Mouse (Mus musculus) ES-E14 (cell line): ENCODE measurements around the gene Glmp. TPM values are rescaled to one million over a fixed set of nuclear protein-coding genes. Genes with fewer than 3 reads are reported as not detected.

Source experiments
- DNase-seq: peaks from one replicate; pipeline ENCODE4 v3.0.0-alpha.2; 2013; ENCODE audit warnings: low read depth, low spot score
- H3K27ac ChIP-seq: 2 replicates; pipeline ENCODE4 v1.5.1; 2012; ENCODE audit warnings: low read depth, mild to moderate bottlenecking, low read length, moderate library complexity, mixed read lengths; ENCODE audit not compliant: poor library complexity, insufficient read depth, severe bottlenecking
- H3K36me3 ChIP-seq: 2 replicates; pipeline ENCODE4 v1.6.1; 2012; ENCODE audit warnings: mild to moderate bottlenecking, low read length, moderate library complexity, mixed read lengths; ENCODE audit not compliant: control insufficient read depth, poor library complexity, insufficient read depth, severe bottlenecking
- H3K4me1 ChIP-seq, 2 experiments: fragments of 150-350 bp in 1 of 2; sonication (generic) in 1 of 2; 2 replicates each; pipeline ENCODE4 v1.6.1; 2012; ENCODE audit warnings: low read length in 2 of 2, mild to moderate bottlenecking in 1 of 2, mixed read lengths in 1 of 2; ENCODE audit not compliant: control insufficient read depth in 2 of 2, insufficient read depth in 2 of 2, poor library complexity in 1 of 2
- H3K4me3 ChIP-seq, 2 experiments: fragments of 150-350 bp in 1 of 2; sonication (generic) in 1 of 2; 2 replicates each; pipeline ENCODE4 v1.5.1; 2012; ENCODE audit warnings: low read length in 2 of 2, low read depth in 1 of 2, mild to moderate bottlenecking in 1 of 2, mixed read lengths in 1 of 2; ENCODE audit not compliant: insufficient read depth in 1 of 2, poor library complexity in 1 of 2, severe bottlenecking in 1 of 2
- H3K9ac ChIP-seq: 2 replicates; pipeline ENCODE4 v1.6.1; 2012; ENCODE audit warnings: low read depth, mild to moderate bottlenecking, low read length, mixed read lengths; ENCODE audit not compliant: poor library complexity, insufficient read depth, severe bottlenecking
- H3K9me3 ChIP-seq: fragments of 150-350 bp; sonication (generic); 2 replicates; pipeline ENCODE4 v1.6.1; 2012; ENCODE audit warnings: low read depth, mild to moderate bottlenecking, low read length; ENCODE audit not compliant: control insufficient read depth, insufficient read depth
- CHD2 ChIP-seq: IDR thresholded peaks from 2 replicates; pipeline ENCODE4 v1.6.1; 2014; ENCODE audit warnings: mild to moderate bottlenecking, low read depth, low read length, inconsistent platforms
- HCFC1 ChIP-seq: IDR thresholded peaks from 2 replicates; pipeline ENCODE4 v1.6.1; 2012; ENCODE audit warnings: low read length, inconsistent platforms, borderline replicate concordance; ENCODE audit not compliant: insufficient read depth
- MAFK ChIP-seq: IDR thresholded peaks from 2 replicates; pipeline ENCODE4 v1.6.1; 2014; ENCODE audit warnings: mild to moderate bottlenecking, low read depth, low read length, inconsistent platforms; ENCODE audit not compliant: insufficient read depth
- ZC3H11A ChIP-seq: IDR thresholded peaks from 2 replicates; pipeline ENCODE4 v1.6.1; 2012; ENCODE audit warnings: low read depth, mild to moderate bottlenecking, inconsistent platforms, low read length, borderline replicate concordance
- ZNF384 ChIP-seq: IDR thresholded peaks from 2 replicates; pipeline ENCODE4 v1.6.1; 2012; ENCODE audit warnings: low read depth, low read length, inconsistent platforms
- in situ Hi-C, 2 experiments: fragments of 600-800 bp; cut with MboI; formaldehyde crosslinking; loops; one replicate each; pipeline ENCODE4 v1.15.1; 2025; ENCODE audit warnings: low sequenced_read_pairs in 2 of 2, inconsistent platforms in 1 of 2; ENCODE audit not compliant: unreplicated experiment in 2 of 2
- total RNA-seq: library from RNA; depleted of rRNA; stranded (reverse); fragments of 300-350 nt; gene quantifications from 2 replicates; pipeline ENCODE4 v1.2.3, GENCODE M21; 2012

The Glmp gene
- total RNA-seq, 1 experiment, result 147 TPM

DNA sequence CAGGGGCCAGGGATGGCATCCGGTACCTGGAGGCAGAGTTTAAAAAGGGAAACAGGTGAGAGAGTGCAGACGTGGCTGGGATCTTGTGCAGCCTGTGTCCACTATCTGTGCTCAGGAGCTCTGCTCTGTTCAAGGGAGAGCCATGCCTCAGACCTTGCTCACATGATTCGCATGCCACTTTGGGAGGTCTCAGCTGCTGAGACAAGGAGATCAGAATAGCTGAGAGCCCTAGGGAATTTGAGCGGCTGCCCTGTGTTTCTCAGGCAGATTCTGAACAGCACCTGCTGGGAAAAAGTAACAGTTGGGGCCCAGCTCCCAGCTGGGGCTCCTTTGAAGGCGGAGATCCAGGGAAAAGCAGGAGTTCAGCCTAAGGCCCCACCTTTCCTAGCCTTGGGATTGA, 34.8 kb downstream of the Glmp start:
- Histone ChIP-seq H3K4me3 (no peak overlapping the region), H3K9ac (no peak overlapping the region), H3K36me3 (peaks cover 76% of the 10 kb centered on the region), H3K4me1 (peaks cover 0 to 8% of the 10 kb centered on the region in 2 experiments; a peak in 1 of 4 replicates), H3K27ac (no peak overlapping the region), H3K9me3 (no peaks in the 10 kb centered on the region)
- in situ Hi-C loops, result no loop called here
- DNase-seq, result no peak
- no peak for TF ChIP-seq MAFK
- TF ChIP-seq ZC3H11A, result no peak
- no peak for TF ChIP-seq HCFC1

DNA sequence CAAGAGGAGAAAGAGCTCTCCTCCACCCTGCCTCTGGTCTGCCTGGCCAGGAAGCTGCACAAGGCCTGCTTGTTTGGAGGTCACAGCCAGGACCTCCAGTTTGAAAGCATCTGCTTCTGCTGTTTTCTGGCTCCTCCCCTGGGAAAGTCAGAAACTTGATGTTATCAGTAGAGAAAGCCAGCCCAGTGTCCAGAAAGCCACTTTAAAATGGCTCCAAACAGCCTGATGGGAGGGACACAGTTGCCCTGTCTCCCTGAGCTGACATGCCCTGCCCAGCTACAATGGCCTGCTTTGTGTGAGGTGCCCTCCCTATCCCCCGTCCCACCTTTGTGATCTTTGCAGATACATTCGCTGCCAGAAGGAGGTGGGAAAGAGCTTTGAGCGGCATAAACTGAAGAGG, 35.2 kb downstream of the Glmp start:
- TF ChIP-seq ZNF384 (no peak), ZC3H11A (no peak)
- in situ Hi-C loops, result no loop called here
- Histone ChIP-seq H3K4me3 (no peak overlapping the region), H3K9ac (no peak overlapping the region), H3K4me1 (peaks cover 0 to 12% of the 10 kb centered on the region in 2 experiments; a peak in 2 of 4 replicates), H3K27ac (no peak overlapping the region), H3K9me3 (no peaks in the 10 kb centered on the region), H3K36me3 (peaks cover 72% of the 10 kb centered on the region)
- DNase-seq, result no peak

DNA sequence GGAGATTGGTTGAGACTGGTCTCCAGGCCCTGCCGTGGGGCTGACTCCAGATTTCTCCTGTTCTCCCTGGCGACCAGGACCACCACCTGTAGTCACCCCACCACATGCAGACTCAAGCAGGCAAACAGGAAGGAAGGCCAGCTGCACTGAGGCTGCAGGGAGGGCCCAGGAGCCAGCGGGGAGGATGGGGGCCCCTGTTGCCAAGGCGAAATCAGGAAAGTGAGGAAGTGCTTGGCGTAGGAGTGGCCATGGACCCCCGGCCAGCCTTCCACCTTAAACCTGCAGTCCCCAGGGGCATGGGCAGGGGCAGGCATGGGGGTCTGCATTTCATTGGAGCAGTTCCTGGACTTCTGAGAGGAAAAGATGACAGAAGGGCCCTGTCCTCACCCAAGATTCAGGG, 36.3 kb downstream of the Glmp start:
- in situ Hi-C loops, result no loop called here
- Histone ChIP-seq H3K9me3 (no peaks in the 10 kb centered on the region), H3K27ac (no peak overlapping the region), H3K4me1 (peaks cover 0 to 17% of the 10 kb centered on the region in 2 experiments; a peak in 2 of 4 replicates), H3K36me3 (peaks cover 61% of the 10 kb centered on the region), H3K9ac (no peak overlapping the region), H3K4me3 (no peak overlapping the region)
- TF ChIP-seq HCFC1 (no peak), ZNF384 (no peak), MAFK (no peak), CHD2 (no peak), ZC3H11A (no peak)
- DNase-seq, result no peak

DNA sequence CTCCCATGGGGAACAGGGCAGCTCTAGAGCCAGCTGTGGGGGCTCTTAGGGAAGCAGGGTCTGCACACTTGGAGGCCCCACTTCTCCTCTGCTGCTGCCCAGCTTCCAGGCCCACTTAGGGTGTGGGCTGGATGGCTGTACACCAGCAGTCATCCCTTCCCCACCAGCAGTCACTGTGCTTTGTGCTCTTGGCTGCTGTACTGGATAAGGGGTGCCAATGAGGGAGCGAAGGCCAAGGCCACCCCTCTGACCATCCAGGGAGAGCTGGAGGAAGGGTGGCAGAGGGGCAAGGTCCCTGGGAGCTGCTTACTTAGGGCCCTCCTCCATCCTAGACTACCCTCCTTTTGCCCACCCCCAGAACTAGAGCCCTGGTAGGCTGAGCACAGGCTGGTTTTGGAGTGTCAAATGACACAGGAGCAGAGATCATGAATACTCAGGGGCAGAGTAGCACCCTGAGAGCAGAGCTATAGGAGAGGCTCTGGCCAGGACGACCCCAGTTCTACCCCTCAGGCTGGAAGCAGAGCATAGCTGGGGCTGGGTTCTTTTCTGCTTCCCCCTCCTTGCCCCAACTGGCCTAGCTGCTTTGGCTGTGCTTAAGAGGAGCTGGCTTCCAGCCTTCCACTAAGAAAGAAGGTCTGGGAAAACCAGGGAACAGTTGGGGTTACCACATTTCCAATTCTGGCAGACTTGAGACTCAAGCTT, 36.9 kb downstream of the Glmp start:
- Histone ChIP-seq H3K9ac (no peak overlapping the region), H3K4me1 (peaks cover 0 to 17% of the 10 kb centered on the region in 2 experiments; a peak in 2 of 4 replicates), H3K4me3 (no peak overlapping the region), H3K36me3 (peaks cover 55% of the 10 kb centered on the region), H3K9me3 (no peaks in the 10 kb centered on the region), H3K27ac (no peak overlapping the region)
- no peak for DNase-seq
- TF ChIP-seq CHD2, result no peak
- no peak for TF ChIP-seq MAFK
- no peak for TF ChIP-seq ZC3H11A
- TF ChIP-seq HCFC1, result no peak
- TF ChIP-seq ZNF384, result no peak
- in situ Hi-C loops, result no loop called here

DNA sequence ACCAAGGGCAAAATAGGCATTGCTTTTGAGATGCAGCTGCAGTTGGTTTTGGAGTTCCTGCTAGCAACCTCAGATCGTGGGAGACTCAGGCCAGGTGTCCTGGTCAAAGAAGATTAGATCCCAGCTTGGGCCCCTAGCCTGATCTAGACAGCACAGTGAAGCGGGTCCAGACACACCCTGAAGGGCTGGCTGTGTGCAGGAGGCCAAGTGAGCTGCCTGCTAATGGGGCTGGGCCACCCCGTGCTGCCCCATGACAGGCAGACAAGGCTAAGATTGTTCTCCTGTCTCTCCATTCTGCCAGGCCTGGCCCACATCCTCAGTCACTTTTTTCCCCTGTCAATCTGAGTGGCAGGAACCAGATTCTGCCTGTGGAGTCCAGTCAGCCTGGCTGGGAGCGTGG, 38.9 kb downstream of the Glmp start:
- DNase-seq, result no peak
- in situ Hi-C loops, result no loop called here

More for the DNA sequence above, 38.9 kb downstream of the Glmp start:
- H3K36me3 ChIP-seq, result peaks cover 38% of the 10 kb centered on the region
- no peak overlapping the region for H3K4me3 ChIP-seq
- no peak overlapping the region for H3K9ac ChIP-seq
- no peaks in the 10 kb centered on the region for H3K9me3 ChIP-seq
- no peak overlapping the region for H3K27ac ChIP-seq
- H3K4me1 ChIP-seq, result peaks cover 0 to 17% of the 10 kb centered on the region in 2 experiments; a peak in 2 of 4 replicates
- no peak for TF ChIP-seq CHD2
- no peak for TF ChIP-seq MAFK
- TF ChIP-seq ZC3H11A, result no peak
- TF ChIP-seq HCFC1, result no peak
- TF ChIP-seq ZNF384, result no peak
